Mouse (Mus musculus) testis, adult 2 months (tissue): Measurements from ENCODE around the gene Rgs8. TPM values are rescaled to one million over a fixed set of nuclear protein-coding genes. Genes with fewer than 3 reads are reported as not detected.

Experiments used
- H3K27ac ChIP-seq: fragments of 200-500 bp; 2 replicates; pipeline ENCODE4 v1.5.1; 2012; ENCODE audit warnings: low read depth, low read length; ENCODE audit not compliant: control insufficient read depth, insufficient read depth
- H3K27me3 ChIP-seq: fragments of 200-500 bp; 2 replicates; pipeline ENCODE4 v1.6.1; 2012; ENCODE audit warnings: mild to moderate bottlenecking, low read length, moderate library complexity; ENCODE audit not compliant: control insufficient read depth, insufficient read depth
- H3K36me3 ChIP-seq: fragments of 200-500 bp; 2 replicates; pipeline ENCODE4 v1.6.1; 2012; ENCODE audit warnings: mild to moderate bottlenecking, low read length; ENCODE audit not compliant: control insufficient read depth, insufficient read depth
- H3K4me1 ChIP-seq: fragments of 200-500 bp; 2 replicates; pipeline ENCODE4 v1.6.1; 2012; ENCODE audit warnings: low read length; ENCODE audit not compliant: control insufficient read depth, insufficient read depth
- H3K4me3 ChIP-seq: fragments of 200-500 bp; 2 replicates; pipeline ENCODE4 v1.5.1; 2012; ENCODE audit warnings: low read depth, mild to moderate bottlenecking, low read length, moderate library complexity, mixed read lengths; ENCODE audit not compliant: control insufficient read depth
- CTCF ChIP-seq: fragments of 200-500 bp; IDR thresholded peaks from 2 replicates; pipeline ENCODE4 v1.5.1; 2012; ENCODE audit warnings: low read depth, mild to moderate bottlenecking, inconsistent platforms, low read length, moderate library complexity; ENCODE audit not compliant: control insufficient read depth, insufficient read depth, insufficient replicate concordance
- POLR2A ChIP-seq: fragments of 200-500 bp; IDR thresholded peaks from 2 replicates; pipeline ENCODE4 v1.6.1; 2012; ENCODE audit warnings: low read depth, mild to moderate bottlenecking, inconsistent platforms, low read length, moderate library complexity; ENCODE audit not compliant: control insufficient read depth
- polyA plus RNA-seq: library from polyadenylated mRNA; depleted of rRNA; stranded (reverse); fragments of >200 nt; gene quantifications from 2 replicates; pipeline ENCODE4 v1.2.3, GENCODE M21; 2012; rRNA removed

The Rgs8 gene
- 0.06 and 0.12 TPM in 2 replicates for polyA plus RNA-seq

DNA sequence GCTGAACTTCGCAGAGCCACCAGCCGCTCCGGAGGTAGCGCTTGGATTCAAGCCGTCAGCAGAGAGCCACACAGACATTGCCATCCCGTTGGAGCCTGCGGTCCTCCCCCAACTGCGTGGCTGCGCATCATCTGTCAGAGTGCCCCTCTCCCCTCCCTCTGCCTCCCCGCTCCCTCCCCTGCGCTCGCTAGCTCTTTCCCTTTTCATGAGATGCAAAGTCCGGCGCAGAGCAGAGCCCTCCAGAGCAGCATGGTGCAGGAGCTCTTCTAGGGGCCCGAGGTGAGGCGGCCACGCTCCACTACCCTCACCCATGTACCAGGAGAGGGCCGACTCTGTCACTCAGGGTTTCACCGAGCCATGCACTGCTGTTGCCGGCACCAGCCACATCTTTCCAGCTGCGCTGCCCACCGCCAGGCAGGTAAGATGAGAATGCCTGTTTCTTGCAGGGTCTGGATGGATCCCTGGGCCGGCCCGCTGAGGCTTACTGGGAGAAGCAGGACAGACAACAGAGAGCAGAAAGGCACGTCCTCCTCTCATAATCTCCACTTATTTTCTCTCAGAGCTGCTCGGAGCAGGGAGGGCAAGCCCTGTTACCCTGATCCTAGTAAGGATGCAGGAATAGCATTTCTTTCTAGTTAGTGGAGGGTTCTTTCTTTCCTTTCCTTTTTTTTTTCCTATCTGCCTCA is at the start of gene Rgs8:
Gene Rgs8 (plus strand): TSS at position 88 of the 686 bp plus-strand sequence.
- H3K4me3 ChIP-seq = no peak within 1 kb of the TSS
- TF ChIP-seq POLR2A = no peak
- no peak for TF ChIP-seq CTCF
- no peaks in the 10 kb centered on the region for H3K4me1 ChIP-seq
- H3K27me3 ChIP-seq = no peaks in the 10 kb centered on the region; the same call in 1 of the 2 replicates
- H3K36me3 ChIP-seq = no peaks in the 10 kb centered on the region
- no peak within 1 kb of the TSS for H3K27ac ChIP-seq

- Histone ChIP-seq H3K4me1 (no peaks in the 10 kb centered on the region), H3K36me3 (no peaks in the 10 kb centered on the region), H3K4me3 (peak overlapping the region; percentile 47; the same call in 1 of the 2 replicates), H3K27me3 (no peaks in the 10 kb centered on the region), H3K27ac (no peak overlapping the region)
- TF ChIP-seq POLR2A = no peak
- TF ChIP-seq CTCF = no peak
These were observed 35.4 kb upstream of the Rgs8 start for GRCm38 (mm10) chr1:153617340-153617830.

- TF ChIP-seq POLR2A = no peak
- no peak for TF ChIP-seq CTCF
- Histone ChIP-seq H3K36me3 (no peaks in the 10 kb centered on the region), H3K4me3 (peak overlapping the region; percentile 16; the same call in 1 of the 2 replicates), H3K27me3 (no peaks in the 10 kb centered on the region), H3K27ac (no peak overlapping the region), H3K4me1 (no peaks in the 10 kb centered on the region)
These were observed 29.8 kb upstream of the Rgs8 start for GRCm38 (mm10) chr1:153623036-153623435.

DNA sequence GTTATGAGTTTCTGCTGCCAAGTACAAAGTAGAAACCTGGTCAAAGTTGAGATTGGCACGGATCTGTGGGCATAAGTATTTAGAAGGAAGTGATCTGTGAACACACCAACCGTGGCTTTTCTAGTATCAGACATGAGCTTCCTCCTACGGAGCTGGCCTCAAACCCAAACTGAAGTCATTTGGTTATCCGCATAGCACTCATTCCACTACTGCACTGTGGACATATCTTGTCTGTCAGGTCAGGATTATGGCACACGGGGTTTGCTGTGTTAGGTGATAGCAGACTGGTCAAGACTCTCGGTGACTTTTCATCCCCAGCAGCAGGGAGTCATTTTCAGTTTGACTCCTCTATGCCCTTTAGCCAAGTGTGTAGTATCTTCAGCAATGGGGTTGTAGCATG is 20.1 kb upstream of the Rgs8 start:
- Histone ChIP-seq H3K36me3 (no peaks in the 10 kb centered on the region), H3K27ac (no peak overlapping the region), H3K4me1 (no peaks in the 10 kb centered on the region), H3K4me3 (no peak overlapping the region), H3K27me3 (no peaks in the 10 kb centered on the region)
- TF ChIP-seq CTCF (no peak), POLR2A (no peak)

DNA sequence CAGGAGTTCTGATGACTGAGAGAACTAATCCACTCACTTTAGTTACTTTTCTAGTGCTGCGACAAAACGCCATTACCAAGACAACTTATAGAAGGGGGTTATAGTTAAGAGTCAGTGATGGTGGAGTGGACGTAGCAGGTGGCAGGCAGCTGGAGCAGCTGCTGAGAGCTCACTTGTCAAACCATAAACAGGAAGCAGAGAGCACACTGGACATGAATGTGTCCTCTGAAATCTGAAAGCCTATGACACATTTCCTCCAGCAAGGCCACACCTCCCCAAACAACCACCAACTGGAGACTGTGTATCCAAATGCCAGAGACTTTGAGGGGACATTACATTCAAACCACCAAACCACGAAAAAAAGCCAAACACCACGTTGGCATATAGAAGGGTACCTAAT is 17.8 kb upstream of the Rgs8 start:
- no peaks in the 10 kb centered on the region for H3K36me3 ChIP-seq
- H3K27ac ChIP-seq = no peak overlapping the region
- no peak for TF ChIP-seq CTCF
- no peak for TF ChIP-seq POLR2A
- H3K27me3 ChIP-seq = no peaks in the 10 kb centered on the region
- H3K4me1 ChIP-seq = no peaks in the 10 kb centered on the region
- no peak overlapping the region for H3K4me3 ChIP-seq

DNA sequence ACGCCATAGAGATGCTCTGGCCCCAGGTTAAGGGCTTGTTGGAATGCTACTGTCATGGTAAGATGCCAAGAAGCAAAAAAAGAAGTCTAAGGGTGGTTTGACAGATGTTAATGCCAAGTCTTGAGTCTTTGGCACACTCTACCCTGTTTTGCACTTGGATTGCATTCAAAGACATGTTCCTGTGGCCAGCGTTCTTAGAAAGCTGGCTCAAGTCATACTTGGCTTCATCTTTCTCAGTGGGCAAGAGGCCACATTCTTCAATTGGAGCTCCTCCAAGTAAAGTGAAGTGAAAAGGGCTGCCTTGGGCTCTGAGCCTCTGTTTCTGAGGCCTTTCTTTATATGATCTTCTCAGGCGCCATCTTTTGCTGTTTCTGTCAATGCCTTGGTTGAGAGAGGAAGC is 17.3 kb upstream of the Rgs8 start:
- Histone ChIP-seq H3K27me3 (no peaks in the 10 kb centered on the region), H3K4me1 (no peaks in the 10 kb centered on the region), H3K27ac (no peak overlapping the region), H3K4me3 (no peak overlapping the region), H3K36me3 (no peaks in the 10 kb centered on the region)
- TF ChIP-seq CTCF (no peak), POLR2A (no peak)

- H3K4me3 ChIP-seq = no peak overlapping the region
- TF ChIP-seq CTCF (no peak), POLR2A (no peak)
- no peaks in the 10 kb centered on the region for H3K27me3 ChIP-seq
- no peaks in the 10 kb centered on the region for H3K36me3 ChIP-seq
- peaks cover 4% of the 10 kb centered on the region; the same call in 1 of the 2 replicates for H3K4me1 ChIP-seq
- no peak overlapping the region for H3K27ac ChIP-seq
These were observed 16.0 kb upstream of the Rgs8 start for GRCm38 (mm10) chr1:153636821-153637220.
